Mouse (Mus musculus) bone marrow macrophage, adult 2 months (primary cell): ENCODE data around the gene Luzp1.

Source experiments
- CTCF ChIP-seq: IDR thresholded peaks from 2 replicates; pipeline ENCODE4 v1.5.1; 2012; ENCODE audit warnings: low read depth, mild to moderate bottlenecking, low read length, moderate library complexity
- POLR2A ChIP-seq: IDR thresholded peaks from 2 replicates; pipeline ENCODE4 v1.6.1; 2012; ENCODE audit warnings: mild to moderate bottlenecking, low read depth, low read length, borderline replicate concordance

DNA sequence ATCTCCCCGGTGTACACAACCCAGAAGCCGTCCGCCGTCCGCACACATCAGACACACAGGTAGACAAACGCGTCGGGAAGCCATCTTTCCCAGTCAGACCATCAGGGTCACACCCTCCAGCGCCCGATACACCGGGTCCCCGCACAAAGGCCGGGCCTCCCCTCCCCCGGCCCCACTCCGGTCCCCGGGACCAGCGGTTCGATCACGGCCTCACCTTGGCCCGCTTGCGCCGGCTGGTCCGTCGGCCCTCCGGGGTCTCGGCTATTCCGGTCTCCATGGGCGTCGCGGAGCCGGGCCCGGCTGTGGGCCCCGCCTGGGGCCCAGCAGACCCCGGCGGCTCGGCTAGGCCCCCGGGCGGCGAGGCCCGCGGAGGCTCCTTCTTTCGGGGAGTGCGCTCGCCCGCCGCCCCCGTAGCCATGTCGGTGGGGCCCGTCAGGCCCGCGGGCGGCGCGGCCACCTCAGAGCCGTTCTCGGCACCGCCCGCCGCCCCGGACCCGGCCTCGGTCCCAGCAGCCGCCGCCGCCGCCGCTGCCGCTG, 132.5 kb downstream of the Luzp1 start:
- TF ChIP-seq CTCF, result no peak
- no peak for TF ChIP-seq POLR2A
